Mouse (Mus musculus) brain, embryonic 18.5 days (tissue): ENCODE measurements around the gene Tlk1.

Experiments
- DNase-seq: peaks from one replicate; pipeline ENCODE4 v3.0.0-alpha.2; 2012; ENCODE audit warnings: low read depth, low spot score

The Tlk1 gene

GRCm38 (mm10) chr2:70690195-70690594, 135.3 kb downstream of the Tlk1 start:
- DNase-seq = no peak

- DNase-seq = no peak
These were observed 137.0 kb downstream of the Tlk1 start for GRCm38 (mm10) chr2:70688454-70689078.

- DNase-seq = no peak
These were observed 143.2 kb downstream of the Tlk1 start for GRCm38 (mm10) chr2:70682324-70682723.

- no peak for DNase-seq
These were observed 151.9 kb downstream of the Tlk1 start for GRCm38 (mm10) chr2:70673445-70674126.

GRCm38 (mm10) chr2:70672476-70672875, 153.1 kb downstream of the Tlk1 start:
- no peak for DNase-seq

- no peak for DNase-seq
These were observed 155.6 kb downstream of the Tlk1 start for GRCm38 (mm10) chr2:70669896-70670295.

GRCm38 (mm10) chr2:70669241-70669640, 156.3 kb downstream of the Tlk1 start:
- no peak for DNase-seq

- DNase-seq = no peak
These were observed 158.5 kb downstream of the Tlk1 start for GRCm38 (mm10) chr2:70667016-70667415.

- no peak for DNase-seq
These were observed 161.8 kb downstream of the Tlk1 start for GRCm38 (mm10) chr2:70663764-70664163.
